Mouse (Mus musculus) layer of hippocampus, adult 2 months (tissue): ENCODE data around the gene Aurka. TPM values are rescaled to one million over a fixed set of nuclear protein-coding genes. Genes with fewer than 3 reads are reported as not detected.
A peak's percentile ranks its signal among the peaks of the same experiment; 100 is the strongest.

ENCODE experiments used
- DNase-seq, 2 experiments: peaks; one replicate each; pipeline ENCODE4 v3.0.0; 2022; ENCODE audit warnings: low spot score in 2 of 2
- H3K27ac ChIP-seq: fragments of 200-600 bp; 2 replicates; pipeline ENCODE4 v1.8.1; 2022
- H3K4me3 ChIP-seq: fragments of 200-600 bp; 2 replicates; pipeline ENCODE4 v1.8.1; 2022; ENCODE audit warnings: mild to moderate bottlenecking
- CTCF ChIP-seq: fragments of 200-600 bp; conservative IDR thresholded peaks from 2 replicates; pipeline ENCODE4 v1.8.1; 2022; ENCODE audit warnings: antibody characterized with exemption, mild to moderate bottlenecking, moderate library complexity
- total RNA-seq, 2 experiments: library from RNA; stranded (reverse); gene quantifications; 2 replicates each; pipeline ENCODE4 v1.2.3; 2021

Gene Aurka
- total RNA-seq, 2 experiments from 2014 or later, result 0.86 to 1.9 TPM

DNA sequence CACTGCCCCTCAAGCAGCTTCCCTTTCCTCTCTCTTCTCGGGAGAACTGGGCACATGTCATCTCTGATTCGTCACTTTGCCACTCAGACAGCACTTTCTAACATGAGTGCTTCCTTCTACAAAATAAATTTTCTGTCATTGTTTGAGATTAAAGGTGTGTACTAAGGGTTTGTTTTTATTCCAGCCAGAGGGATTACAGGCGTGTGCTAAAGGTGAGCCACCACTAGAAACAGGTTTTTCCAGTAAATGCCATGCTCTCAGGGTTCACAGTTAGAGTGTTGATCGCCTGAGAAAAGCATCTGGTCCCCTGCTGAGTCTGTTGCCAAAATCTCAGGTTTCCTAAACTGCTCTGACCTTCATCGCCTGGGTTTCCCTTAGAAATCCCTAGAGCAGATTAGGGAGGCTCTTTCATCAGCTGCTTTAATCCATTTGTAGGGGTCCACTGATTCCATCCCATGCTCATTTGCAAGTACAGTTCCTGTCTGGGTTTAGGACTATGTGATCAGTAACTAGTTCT is 6.7 kb upstream of the Aurka start:
- TF ChIP-seq CTCF, result no peak
- DNase-seq, result no peak
- H3K27ac ChIP-seq, result no peak overlapping the region
- no peak overlapping the region for H3K4me3 ChIP-seq

- no peak for TF ChIP-seq CTCF
- no peak overlapping the region for H3K27ac ChIP-seq
Measured at GRCm38 (mm10) chr2:172376551-172376950, 6.2 kb upstream of the Aurka start.

DNA sequence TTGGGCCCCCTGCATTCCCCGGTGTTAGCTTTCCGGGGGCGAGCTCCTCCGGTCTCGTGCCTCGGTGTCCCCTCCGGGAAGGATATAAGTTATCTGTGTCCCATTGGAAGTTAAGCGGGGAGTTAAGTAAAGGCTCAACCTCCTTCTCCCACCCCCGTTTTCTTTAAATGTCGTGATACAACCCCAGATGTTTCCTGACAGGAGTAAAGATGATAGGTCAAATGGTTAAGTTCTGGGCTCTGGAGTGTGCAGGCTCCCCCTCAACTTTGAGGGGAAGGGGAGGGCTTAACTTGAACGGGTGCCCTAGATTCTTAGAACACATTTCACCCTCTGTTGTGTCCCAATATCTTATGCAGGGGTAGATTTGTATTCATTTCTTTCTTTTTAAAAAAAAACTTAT is 923 bp upstream of the Aurka start:
- DNase-seq, result no peak
- H3K4me3 ChIP-seq, result peak overlapping the region; percentile 95
- no peak for TF ChIP-seq CTCF
- peak overlapping the region; percentile 99 for H3K27ac ChIP-seq

More at GRCm38 (mm10) chr2:172376551-172376950, 6.2 kb upstream of the Aurka start:
- H3K4me3 ChIP-seq, result no peak overlapping the region
- DNase-seq, result no peak

DNA sequence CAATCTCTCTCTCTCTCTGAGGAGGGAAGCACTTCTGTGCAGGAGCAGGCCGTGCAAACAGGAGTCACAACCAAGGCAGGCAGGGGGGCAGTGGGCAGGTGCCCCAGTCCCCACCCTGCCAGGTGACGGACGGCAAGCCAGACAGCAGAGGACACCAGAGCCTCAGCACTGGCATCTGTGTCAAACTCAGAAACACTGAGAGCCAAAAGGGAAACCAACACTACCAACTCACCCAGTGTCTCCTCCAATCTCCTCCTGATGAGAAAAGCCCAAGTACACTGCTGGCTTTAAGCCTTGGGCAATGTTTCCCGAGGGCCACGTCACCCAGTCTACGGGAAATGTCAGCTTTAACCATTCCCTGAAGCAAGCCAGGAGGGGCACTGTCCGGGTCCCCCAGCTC is 7.2 kb downstream of the Aurka start:
- H3K27ac ChIP-seq, result no peak overlapping the region
- H3K4me3 ChIP-seq, result no peak overlapping the region
- no peak for DNase-seq
- TF ChIP-seq CTCF, result no peak

DNA sequence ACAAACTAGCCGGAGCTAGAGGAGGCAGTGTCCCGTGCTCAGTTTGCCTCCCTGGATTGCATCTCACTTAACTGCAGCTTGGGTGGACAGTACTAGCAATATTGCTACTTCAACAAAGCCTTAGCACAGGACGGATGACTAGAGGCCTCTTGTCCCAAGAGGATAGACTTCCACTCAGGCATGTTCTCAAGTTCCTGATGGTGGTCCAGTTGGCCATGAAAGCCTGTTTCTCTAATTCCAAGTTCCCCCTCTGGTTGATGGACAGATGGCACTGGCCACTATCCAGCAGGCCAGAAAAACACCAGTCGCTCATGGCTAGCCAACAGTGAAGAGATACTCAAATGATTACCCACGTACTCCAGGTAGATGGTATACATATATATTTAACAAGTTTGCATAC is 14.5 kb downstream of the Aurka start:
- TF ChIP-seq CTCF, result no peak
- Histone ChIP-seq H3K27ac (no peak overlapping the region), H3K4me3 (no peak overlapping the region)
- no peak for DNase-seq

DNA sequence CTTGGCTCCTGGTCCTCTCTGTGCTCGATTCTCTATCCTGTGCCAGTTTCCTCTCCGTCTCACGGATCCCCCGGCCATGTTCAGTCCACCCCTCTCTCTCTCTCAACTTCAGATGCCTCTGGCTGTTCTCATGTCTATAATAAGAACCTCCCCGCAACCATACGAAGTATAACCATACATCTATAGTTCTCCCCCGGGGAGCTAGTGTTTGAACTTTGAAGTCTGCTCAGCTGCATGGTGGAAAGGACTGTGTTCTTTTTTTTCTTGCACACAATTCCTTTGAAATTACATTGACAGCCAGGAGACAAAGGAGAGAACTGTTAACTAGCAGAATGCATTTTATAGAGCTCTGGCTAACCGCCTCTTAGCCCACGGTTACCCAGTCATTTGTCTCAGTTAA is 15.6 kb downstream of the Aurka start:
- H3K27ac ChIP-seq, result no peak overlapping the region
- H3K4me3 ChIP-seq, result no peak overlapping the region
- no peak for TF ChIP-seq CTCF
- DNase-seq, result no peak

GRCm38 (mm10) chr2:172353218-172353617 is 17.1 kb downstream of the Aurka start:
- H3K4me3 ChIP-seq, result no peak overlapping the region
- no peak for TF ChIP-seq CTCF
- H3K27ac ChIP-seq, result 0 out of 2 replicates have a peak overlapping the region, but pooled peaks have one; percentile 25
- DNase-seq, result no peak

DNA sequence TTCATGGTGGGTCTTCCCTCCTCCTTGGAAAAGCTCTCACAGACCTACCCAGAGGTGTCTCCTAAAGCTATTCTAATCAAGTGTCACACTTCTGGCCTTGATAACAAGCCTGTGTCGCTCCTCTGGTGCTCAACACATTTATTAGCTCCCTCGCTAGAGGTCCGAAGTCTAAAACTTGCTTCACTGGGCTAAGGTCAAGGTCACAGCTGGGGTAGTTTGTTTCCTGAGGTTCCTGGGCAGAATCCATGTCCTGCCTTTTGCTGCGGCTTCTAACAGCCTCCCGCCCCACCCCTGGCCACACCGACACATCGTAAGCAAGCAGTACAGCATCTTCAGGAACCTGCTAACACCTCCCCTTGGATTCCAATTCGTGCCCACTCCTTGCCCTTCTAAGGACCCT is 19.6 kb downstream of the Aurka start:
- H3K27ac ChIP-seq, result no peak overlapping the region
- no peak for DNase-seq
- TF ChIP-seq CTCF, result no peak
- no peak overlapping the region for H3K4me3 ChIP-seq

DNA sequence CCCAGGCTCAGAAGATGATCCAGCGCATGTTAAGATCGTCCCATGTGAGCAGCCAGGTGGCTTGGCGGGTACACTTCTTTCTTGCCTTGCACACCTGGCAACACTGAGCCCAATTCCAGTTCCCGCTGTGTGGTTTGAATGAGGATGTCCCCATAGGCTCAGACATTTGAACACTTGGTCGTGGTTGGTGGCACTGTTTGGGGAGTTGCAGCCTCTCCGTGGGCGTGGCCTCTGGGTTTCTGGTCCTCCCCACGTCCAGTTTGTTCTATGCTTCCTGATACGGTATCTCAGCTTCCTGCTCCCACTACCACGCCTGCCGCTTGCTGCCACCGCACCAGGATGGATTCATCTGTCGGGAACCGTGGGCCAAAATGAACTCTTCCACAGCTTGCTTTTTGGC is 20.6 kb downstream of the Aurka start:
- no peak for DNase-seq
- Histone ChIP-seq H3K4me3 (no peak overlapping the region), H3K27ac (no peak overlapping the region)
- no peak for TF ChIP-seq CTCF

- DNase-seq, result peak; percentile 43 to 51
- Histone ChIP-seq H3K27ac (no peak overlapping the region), H3K4me3 (no peak overlapping the region)
- no peak for TF ChIP-seq CTCF
Measured at GRCm38 (mm10) chr2:172348297-172348950, 21.9 kb downstream of the Aurka start.

DNA sequence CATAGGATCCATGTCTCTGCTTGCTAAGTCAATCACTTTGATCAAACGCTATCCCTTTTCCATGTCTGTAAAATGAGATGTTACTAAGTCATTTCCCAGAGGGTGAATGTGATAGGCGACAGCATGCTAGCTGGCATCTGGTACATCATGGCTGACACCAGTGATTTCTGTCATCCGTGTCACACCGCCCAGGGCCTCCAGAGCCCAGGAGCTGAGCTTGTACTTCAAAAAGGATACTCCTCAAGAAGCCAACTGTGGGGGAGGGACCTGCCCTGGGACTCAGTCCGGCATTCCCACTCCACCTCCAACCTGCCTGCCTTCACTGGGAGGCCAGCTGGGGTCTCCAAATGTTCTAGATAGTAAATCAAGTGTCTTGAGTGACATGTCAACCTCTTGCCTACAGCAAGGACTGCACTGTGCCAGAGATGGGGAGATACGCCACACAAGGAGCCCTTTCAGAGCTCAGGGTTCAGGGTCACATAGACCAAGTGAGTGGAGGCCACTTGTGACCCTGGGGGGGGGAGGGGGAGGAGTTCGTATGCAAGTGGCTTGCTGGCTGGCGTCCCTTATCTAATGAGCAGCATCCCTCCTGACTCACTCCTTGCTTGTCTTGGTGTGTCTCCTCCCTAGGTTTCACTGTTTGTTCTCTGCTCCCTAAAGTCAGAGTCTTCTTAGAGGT is 23.3 kb downstream of the Aurka start:
- Histone ChIP-seq H3K4me3 (peak overlapping the region; percentile 84), H3K27ac (no peak overlapping the region)
- no peak for DNase-seq
- no peak for TF ChIP-seq CTCF

GRCm38 (mm10) chr2:172346034-172346929 is 24.1 kb downstream of the Aurka start:
- H3K4me3 ChIP-seq, result peak overlapping the region; percentile 84
- no peak for DNase-seq
- peak overlapping the region; percentile 85 for H3K27ac ChIP-seq
- no peak; the same call in 1 of the 2 replicates for TF ChIP-seq CTCF

- Histone ChIP-seq H3K4me3 (peak within 1 kb of the TSS; percentile 84), H3K27ac (peak within 1 kb of the TSS; percentile 85)
- no peak for TF ChIP-seq CTCF
- peak; percentile 94 to 97 for DNase-seq
Measured at GRCm38 (mm10) chr2:172345258-172345738, 25.0 kb downstream of the Aurka start, which contains the start of gene Fam210b. Gene Fam210b, plus strand, starts transcription at chr2:172345565.
